Mouse (Mus musculus): ENCODE measurements around the gene Amotl1.

- TF ChIP-seq POLR2A (IDR thresholded peaks at IDR 0.05; ENCODE audit: borderline replicate concordance, extremely low read depth, low read depth, low read length) (no peak), CTCF (IDR thresholded peaks at IDR 0.05; ENCODE audit: insufficient read depth, low read length) (no peak)
Observed at GRCm38 (mm10) chr9:14498896-14499705, 145.8 kb downstream of the Amotl1 start.
